Comparison of ENCODE assay signal across 10 mouse cellular contexts in the genomic region with DNA sequence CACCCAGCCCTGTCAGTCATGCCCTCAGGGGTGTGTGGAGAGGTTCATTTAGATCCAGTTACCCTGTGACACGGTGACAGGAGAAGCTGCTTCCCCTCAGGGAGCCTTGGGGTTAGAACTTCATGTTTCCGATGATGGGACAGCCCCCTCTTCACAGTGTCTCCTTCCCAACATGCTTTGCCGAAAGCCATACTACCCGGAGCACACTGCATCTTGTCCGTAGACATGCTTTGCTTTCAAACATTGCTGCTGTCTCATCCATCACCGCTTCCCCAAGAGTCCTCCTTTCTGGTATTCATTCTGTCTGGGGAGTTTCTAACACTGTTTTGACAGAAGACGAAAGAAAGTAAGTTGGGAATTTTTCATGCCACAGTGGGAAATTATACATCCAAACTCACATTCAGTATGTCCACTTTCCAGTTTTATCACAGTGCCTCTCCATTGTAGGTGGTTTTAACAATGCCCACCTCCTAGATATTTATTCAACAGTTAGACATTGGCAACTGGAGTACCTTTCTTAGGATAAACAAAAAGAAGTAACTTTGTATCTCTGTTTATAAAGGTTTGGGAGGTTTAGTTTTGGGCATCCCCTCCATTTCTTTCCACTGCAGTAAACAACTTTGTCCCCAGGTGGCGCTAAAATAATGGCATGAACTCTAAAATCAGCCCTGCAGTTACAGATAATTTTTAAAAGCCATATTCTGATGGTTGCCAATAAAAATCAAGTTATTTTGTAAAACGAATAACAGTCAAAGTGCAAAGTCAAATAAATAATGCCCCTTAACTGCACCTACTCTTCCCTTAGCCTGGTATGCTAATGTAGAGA. TPM values are rescaled to one million over a fixed set of nuclear protein-coding genes. Genes with fewer than 3 reads are reported as not detected.
A peak's percentile ranks its signal among the peaks of the same experiment; 100 is the strongest.
DNase-seq lines count a peak whose midpoint lies in the region; ATAC-seq and TF ChIP-seq lines count a peak whose summit lies in the region.
"Had no signal": no experiment of that assay in that cellular context is flagged by ENCODE, and none has a peak within 500 bp of the region (broad histone marks: within the 10 kb centered on the region; RNA-seq: fewer than 3 reads in every experiment).

No protein-coding gene starts in this region.

- DNase-seq in heart, adult 2 months = peak in 1 of 2 experiments; percentile 17
- DNase-seq in heart, adult 8-10 months (ENCODE audit: low spot score) = no peak
- peak; percentile 77 for DNase-seq in midbrain, embryonic 14.5 days
- DNase-seq in R1 (ENCODE audit: low read depth, low spot score) = peak; percentile 25
- DNase-seq in left cerebral cortex, postnatal 4 days = peak; percentile 27
- DNase-seq in thymus, postnatal 25 days = peak; percentile 24
- DNase-seq in heart, adult 11 months = no peak

- TF ChIP-seq CTCF in heart, adult 2 months (IDR thresholded peaks at IDR 0.05) = peak; percentile 79

- no peak overlapping the region for H3K4me2 ChIP-seq in midbrain, embryonic 14.5 days (ENCODE audit: low read length)
- no peak overlapping the region for H3K4me2 ChIP-seq in midbrain, embryonic 13.5 days (replicated peaks)
- H3K4me2 ChIP-seq: hindbrain, embryonic 15.5 days had no signal

- no peaks in the 10 kb centered on the region for H3K79me2 ChIP-seq in heart, adult 2 months (replicated peaks; ENCODE audit: control insufficient read depth, insufficient read depth, low read length)

- H3K27me3 ChIP-seq in heart, adult 2 months (ENCODE audit: control insufficient read depth, insufficient read depth, low read length) = no peaks in the 10 kb centered on the region
- no peaks in the 10 kb centered on the region for H3K27me3 ChIP-seq in midbrain, embryonic 14.5 days (ENCODE audit: control insufficient read depth, insufficient read depth, low read length)
- no peaks in the 10 kb centered on the region for H3K27me3 ChIP-seq in midbrain, embryonic 13.5 days
- H3K27me3 ChIP-seq: hindbrain, embryonic 15.5 days had no signal

- H3K27ac ChIP-seq in heart, adult 2 months = no peak overlapping the region
- no peak overlapping the region for H3K27ac ChIP-seq in midbrain, embryonic 14.5 days (replicated peaks; ENCODE audit: low read depth, low read length)
- H3K27ac ChIP-seq in midbrain, embryonic 13.5 days = no peak overlapping the region
- H3K27ac ChIP-seq: hindbrain, embryonic 15.5 days had no signal

- no peaks in the 10 kb centered on the region for H3K36me3 ChIP-seq in heart, adult 2 months (ENCODE audit: control insufficient read depth, insufficient read depth, low read length)
- peaks cover 23% of the 10 kb centered on the region for H3K36me3 ChIP-seq in midbrain, embryonic 14.5 days (ENCODE audit: control insufficient read depth, insufficient read depth, low read length)
- peaks cover 24% of the 10 kb centered on the region for H3K36me3 ChIP-seq in midbrain, embryonic 13.5 days

- WGBS in heart, adult 2 months = 41% methylated on average over 9 of the region's 9 CpGs
- WGBS in midbrain, embryonic 14.5 days = 51% methylated on average over 9 of the region's 9 CpGs
- WGBS in midbrain, embryonic 13.5 days = 51% methylated on average over 9 of the region's 9 CpGs

- no peak overlapping the region for H3K4me3 ChIP-seq in heart, adult 2 months
- H3K4me3 ChIP-seq in midbrain, embryonic 14.5 days (replicated peaks; ENCODE audit: low read depth, low read length) = no peak overlapping the region
- H3K4me3 ChIP-seq in midbrain, embryonic 13.5 days (replicated peaks) = no peak overlapping the region
- H3K4me3 ChIP-seq: hindbrain, embryonic 15.5 days; megakaryocyte, embryonic 14.5 days had no signal

- intact Hi-C loops in heart, adult 2 months (cut with DNase I) = loop anchor here (1.0 to 5.0 kb wide), 3 partner anchors 76 to 258 kb away; partner anchors contain the start of gene Hrg
- intact Hi-C loops in left cerebral cortex, postnatal 4 days (cut with DNase I) = loop anchor here (5.0 kb wide), 2 partner anchors 171 to 261 kb away; no protein-coding TSS in a partner anchor

- H3K9me3 ChIP-seq in midbrain, embryonic 14.5 days (ENCODE audit: control insufficient read depth, low read length) = no peaks in the 10 kb centered on the region
- no peaks in the 10 kb centered on the region for H3K9me3 ChIP-seq in midbrain, embryonic 13.5 days
- H3K9me3 ChIP-seq: hindbrain, embryonic 15.5 days; megakaryocyte, embryonic 14.5 days had no signal

- H3K4me1 ChIP-seq in heart, adult 2 months (ENCODE audit: control insufficient read depth, insufficient read depth, low read length) = peaks cover 5% of the 10 kb centered on the region
- no peaks in the 10 kb centered on the region for H3K4me1 ChIP-seq in midbrain, embryonic 14.5 days (ENCODE audit: control insufficient read depth, insufficient read depth, low read length)
- H3K4me1 ChIP-seq in midbrain, embryonic 13.5 days (replicated peaks) = peaks cover 9% of the 10 kb centered on the region
- H3K4me1 ChIP-seq: hindbrain, embryonic 15.5 days had no signal

- H3K9ac ChIP-seq in heart, adult 2 months (ENCODE audit: low read depth, low read length) = no peak overlapping the region
- no peak overlapping the region for H3K9ac ChIP-seq in midbrain, embryonic 14.5 days (replicated peaks; ENCODE audit: low read length)
- H3K9ac ChIP-seq in midbrain, embryonic 13.5 days (replicated peaks) = no peak overlapping the region
- H3K9ac ChIP-seq: hindbrain, embryonic 15.5 days had no signal

- no peak for TF ChIP-seq EP300 in heart, adult 2 months (IDR thresholded peaks at IDR 0.05; ENCODE audit: insufficient read depth, low read depth, low read length)

- no peak for TF ChIP-seq POLR2A in heart, adult 2 months (IDR thresholded peaks at IDR 0.05; ENCODE audit: insufficient read depth, low read depth, low read length)

- ATAC-seq in midbrain, embryonic 14.5 days (ENCODE audit: low FRiP score, low TSS enrichment) = no peak
- ATAC-seq in midbrain, embryonic 13.5 days = no peak

RNA-seq across cellular contexts. Expression of gene Ahsg, which starts 14.6 kb away (rescaled TPM):
- total RNA-seq in heart, adult 2 months (2021) = 1 to 10 TPM; 8.0 to 8.6 TPM
- 15.1 and 19.3 TPM in 2 replicates for polyA plus RNA-seq in heart, adult 2 months (2012; rRNA removed)
- total RNA-seq in heart, adult 8-10 months (2022) = 1 to 10 TPM; 5.3 to 8.9 (median 6.8) TPM
- polyA plus RNA-seq in midbrain, embryonic 14.5 days (2014; fragmentation: Nextera tagmentation; extraction: Ambion mirVana) = not detected in 2 replicates
- 0.24 TPM in 1 of 2 replicates, not detected in the other for polyA plus RNA-seq in midbrain, embryonic 13.5 days (2015; fragmentation: Nextera tagmentation; extraction: Ambion mirVana)
- not detected for total RNA-seq in left cerebral cortex, postnatal 4 days (2021)

RNA-seq across cellular contexts. Expression of gene Dnajb11, which starts 18.8 kb away (rescaled TPM):
- total RNA-seq in heart, adult 2 months (2021) = 10 to 100 TPM; 59.5 to 68.5 TPM
- 13.0 and 19.3 TPM in 2 replicates for polyA plus RNA-seq in heart, adult 2 months (2012; rRNA removed)
- 10 to 100 TPM; 43.8 to 68.4 (median 55.3) TPM for total RNA-seq in heart, adult 8-10 months (2022)
- polyA plus RNA-seq in midbrain, embryonic 14.5 days (2014; fragmentation: Nextera tagmentation; extraction: Ambion mirVana) = 73.0 and 89.5 TPM in 2 replicates
- 87.0 and 99.6 TPM in 2 replicates for polyA plus RNA-seq in midbrain, embryonic 13.5 days (2015; fragmentation: Nextera tagmentation; extraction: Ambion mirVana)
- total RNA-seq in left cerebral cortex, postnatal 4 days (2021) = 10 to 100 TPM; 59.3 to 61.4 TPM

RNA-seq across cellular contexts. Expression of gene Tbccd1, which starts 19.0 kb away (rescaled TPM):
- total RNA-seq in heart, adult 2 months (2021) = 10 to 100 TPM; 12.7 to 12.8 TPM
- 10.3 and 16.1 TPM in 2 replicates for polyA plus RNA-seq in heart, adult 2 months (2012; rRNA removed)
- total RNA-seq in heart, adult 8-10 months (2022) = 10 to 100 TPM; 10.8 to 13.5 (median 12.1) TPM
- 19.4 and 25.5 TPM in 2 replicates for polyA plus RNA-seq in midbrain, embryonic 14.5 days (2014; fragmentation: Nextera tagmentation; extraction: Ambion mirVana)
- polyA plus RNA-seq in midbrain, embryonic 13.5 days (2015; fragmentation: Nextera tagmentation; extraction: Ambion mirVana) = 26.3 and 27.7 TPM in 2 replicates
- total RNA-seq in left cerebral cortex, postnatal 4 days (2021) = 10 to 100 TPM; 10.9 to 11.8 TPM

RNA-seq across cellular contexts. Expression of gene Fetub, which starts 41.7 kb away (rescaled TPM):
- under 1 TPM; 0.27 to 0.57 TPM for total RNA-seq in heart, adult 2 months (2021)
- 0.44 and 0.86 TPM in 2 replicates for polyA plus RNA-seq in heart, adult 2 months (2012; rRNA removed)
- under 1 TPM in 3 of 4 experiments, not detected in 1; 0.16 to 0.28 (median 0.20) TPM for total RNA-seq in heart, adult 8-10 months (2022)
- not detected in 2 replicates for polyA plus RNA-seq in midbrain, embryonic 14.5 days (2014; fragmentation: Nextera tagmentation; extraction: Ambion mirVana)
- polyA plus RNA-seq in midbrain, embryonic 13.5 days (2015; fragmentation: Nextera tagmentation; extraction: Ambion mirVana) = not detected in 2 replicates
- total RNA-seq in left cerebral cortex, postnatal 4 days (2021) = not detected
- polyA plus RNA-seq: hindbrain, embryonic 15.5 days had no signal

Comparison
In these comparisons a context has a peak if more than half of its experiments do, and no peak if none do; other contexts are left out.
1. DNase-seq: peak in midbrain, embryonic 14.5 days (single experiment), R1 (single experiment), left cerebral cortex, postnatal 4 days (single experiment) and thymus, postnatal 25 days (single experiment); none in heart, adult 8-10 months (single experiment) and heart, adult 11 months (single experiment).
2. RNA of gene Ahsg, which starts 14.6 kb away (total RNA-seq): 8.0 to 8.6 TPM in heart, adult 2 months and 5.3 to 8.9 TPM in heart, adult 8-10 months; not detected in left cerebral cortex, postnatal 4 days; every median in the first group is over 4 times any median in the second.